Mouse (Mus musculus): ENCODE data around the gene Bora.

The Bora gene

GRCm38 (mm10) chr14:99063091-99063490 lies 17.1 kb downstream of the Bora start:
- DNase-seq (ENCODE audit: low spot score), result no peak

DNA sequence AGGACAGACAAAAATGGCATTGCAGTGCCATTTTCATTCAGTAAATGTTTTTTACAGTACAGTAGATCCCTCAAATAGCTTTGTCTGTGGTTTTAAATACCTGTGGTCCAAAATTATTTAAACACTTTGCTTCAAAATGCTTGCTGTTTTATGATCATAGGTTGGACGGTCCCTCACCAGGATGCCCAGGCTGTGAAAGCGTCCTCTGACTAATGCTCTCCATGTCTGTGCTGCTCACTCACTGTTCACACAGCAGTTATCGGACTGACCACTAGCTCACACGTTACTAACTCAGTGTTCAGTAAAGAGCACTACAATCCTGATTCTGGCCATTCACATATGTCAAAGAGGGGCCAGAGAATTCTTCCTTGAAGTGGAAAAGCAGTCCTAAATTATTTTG lies 25.1 kb downstream of the Bora start:
- no peak for DNase-seq (ENCODE audit: low spot score)

DNA sequence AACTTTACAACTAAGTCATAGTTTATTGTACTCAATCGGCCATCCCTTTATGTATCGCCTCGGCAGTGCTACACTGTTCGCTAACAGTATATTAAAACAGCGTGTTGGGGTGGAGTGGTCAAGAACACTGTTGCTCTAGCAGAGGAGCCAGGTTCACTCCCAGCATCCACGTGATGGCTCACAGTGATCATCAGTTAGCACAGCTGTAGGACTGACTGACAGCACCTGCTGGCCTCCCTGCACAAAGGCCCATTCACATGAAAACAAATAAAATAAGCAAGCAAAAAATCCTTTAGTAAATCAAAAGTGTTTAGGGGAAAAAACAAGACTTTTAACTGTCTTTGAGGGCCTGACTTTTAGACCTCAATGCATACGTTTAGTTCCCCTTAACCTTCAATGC lies 42.9 kb downstream of the Bora start:
- no peak for DNase-seq (ENCODE audit: low spot score)

GRCm38 (mm10) chr14:99099267-99099966 lies 53.4 kb downstream of the Bora start, which contains the start of the genes Pibf1 and Dis3:
Gene Pibf1 (plus strand): TSS chr14:99099424.
Gene Dis3 (minus strand): TSS chr14:99099770.
- DNase-seq (ENCODE audit: low spot score), result peak; percentile 95

GRCm38 (mm10) chr14:99099967-99100587 lies 54.1 kb downstream of the Bora start:
- no peak for DNase-seq (ENCODE audit: low spot score)

DNA sequence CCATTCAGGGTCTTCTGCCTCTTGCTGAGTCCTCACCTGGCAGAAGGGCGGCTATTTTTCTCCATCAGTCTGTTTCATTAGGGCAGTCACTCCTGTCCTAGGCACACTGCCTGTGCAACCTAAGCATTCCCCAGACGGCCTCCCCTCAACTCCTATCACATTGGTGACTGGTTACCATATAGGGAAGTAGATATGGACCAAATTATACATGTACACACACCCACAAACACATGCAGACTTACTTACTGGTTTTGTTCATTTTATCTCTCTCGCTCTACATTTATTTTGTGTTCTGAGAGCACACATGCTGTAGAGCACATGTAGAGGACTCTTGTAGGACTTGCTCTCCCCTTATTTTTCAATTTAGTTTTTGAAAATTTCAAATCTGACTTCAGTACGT lies 57.0 kb downstream of the Bora start:
- no peak for DNase-seq (ENCODE audit: low spot score)

GRCm38 (mm10) chr14:99104542-99105123 lies 58.6 kb downstream of the Bora start:
- DNase-seq (ENCODE audit: low spot score), result no peak

DNA sequence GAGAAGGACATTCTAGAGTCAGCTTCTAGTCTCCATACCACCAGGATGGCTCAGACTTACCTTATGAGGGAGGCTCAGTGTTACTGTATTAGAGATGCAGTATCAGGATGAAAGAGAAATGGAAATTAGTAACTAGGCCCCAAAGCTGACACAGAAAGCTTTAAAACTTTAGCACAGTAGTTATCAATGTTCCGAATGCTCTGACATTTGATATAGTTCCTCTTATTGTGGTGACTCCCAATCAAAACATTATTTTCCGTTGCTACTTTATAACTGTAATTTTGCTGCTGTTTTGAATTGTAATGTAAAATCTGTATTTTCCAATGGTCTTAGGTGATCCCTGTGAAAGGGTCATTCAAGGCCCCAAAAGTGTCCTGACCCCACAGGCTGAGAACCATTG lies 60.6 kb downstream of the Bora start:
- DNase-seq (ENCODE audit: low spot score), result no peak

DNA sequence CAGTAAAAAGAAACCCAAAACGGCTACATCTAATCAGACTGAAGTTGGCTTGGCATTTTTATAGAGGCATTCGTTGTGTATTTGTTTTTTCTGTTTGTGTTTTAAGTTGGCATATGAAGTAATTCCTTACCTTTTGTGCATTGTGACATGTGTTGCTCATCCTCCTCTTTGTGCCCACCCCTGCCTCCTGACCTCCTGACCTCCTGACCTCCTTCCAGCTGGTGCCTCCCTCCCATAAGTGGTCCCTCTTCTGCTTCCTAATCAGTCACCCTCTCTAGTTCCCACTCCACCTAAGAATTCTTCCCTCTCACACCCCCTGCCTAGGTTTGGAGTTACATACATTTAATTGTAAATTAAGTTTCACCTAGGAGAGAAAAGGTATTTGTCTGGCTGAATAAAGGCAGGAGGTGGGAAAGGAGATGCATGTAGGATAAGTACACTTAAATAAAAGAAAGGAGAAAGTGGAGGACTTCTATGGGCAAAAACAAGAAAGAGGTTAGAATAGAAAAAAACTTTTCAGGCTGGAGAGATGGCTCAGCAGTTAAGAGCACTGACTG lies 61.7 kb downstream of the Bora start:
- DNase-seq (ENCODE audit: low spot score), result no peak

DNA sequence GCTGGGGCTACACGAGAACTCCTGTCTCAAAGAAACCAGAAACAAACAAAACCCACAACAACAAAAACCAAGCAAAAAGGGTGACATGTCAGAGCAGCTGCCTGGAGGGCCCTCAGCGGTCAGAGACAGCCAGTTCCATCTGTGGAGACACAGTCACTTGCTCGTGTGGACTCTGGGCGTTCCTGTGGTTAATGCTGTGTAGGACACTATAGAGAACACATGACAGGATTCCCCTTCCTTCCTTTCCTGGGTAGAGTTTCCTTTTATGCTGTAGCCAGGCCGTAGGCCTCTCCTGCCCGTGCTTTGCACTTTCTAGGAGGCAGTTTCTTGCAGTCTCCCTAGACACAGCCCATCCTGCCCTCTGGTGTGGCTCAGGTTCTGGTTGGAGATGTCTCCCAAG lies 62.7 kb downstream of the Bora start:
- no peak for DNase-seq (ENCODE audit: low spot score)

DNA sequence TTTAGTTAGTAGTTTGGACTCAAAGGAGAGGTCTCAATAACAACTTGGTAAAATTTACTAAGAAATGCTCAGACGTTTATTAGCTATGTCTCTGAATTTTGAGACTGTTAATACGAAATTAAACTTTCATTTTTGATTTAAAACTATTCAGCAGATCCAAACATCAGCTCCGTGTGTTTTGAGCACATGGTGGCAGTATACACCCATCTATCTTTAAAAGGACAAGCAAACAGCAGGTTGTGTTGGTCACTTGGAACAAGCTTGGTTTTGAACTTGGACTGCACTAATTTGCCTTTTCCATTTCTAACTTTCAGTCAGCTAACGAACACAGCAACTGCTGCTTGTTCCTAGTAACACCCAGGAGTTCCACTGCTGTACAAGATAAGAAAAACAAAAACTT lies 71.6 kb downstream of the Bora start:
- no peak for DNase-seq (ENCODE audit: low spot score)

- no peak for DNase-seq (ENCODE audit: low spot score)
Measured at GRCm38 (mm10) chr14:99121584-99122339, 75.7 kb downstream of the Bora start.

- no peak for DNase-seq (ENCODE audit: low spot score)
Measured at GRCm38 (mm10) chr14:99124076-99124475, 78.1 kb downstream of the Bora start.
